Mouse (Mus musculus) lung, adult 2 months (tissue): Measurements from ENCODE around the gene Med9. TPM values are rescaled to one million over a fixed set of nuclear protein-coding genes. Genes with fewer than 3 reads are reported as not detected.
A peak's percentile ranks its signal among the peaks of the same experiment; 100 is the strongest.

Source experiments
- DNase-seq: peaks from one replicate; pipeline ENCODE4 v3.0.0; 2022
- H3K4me1 ChIP-seq: fragments of 200-500 bp; 2 replicates; pipeline ENCODE4 v1.6.1; 2011; ENCODE audit warnings: low read length; ENCODE audit not compliant: control insufficient read depth, insufficient read depth
- H3K4me3 ChIP-seq: fragments of 200-500 bp; replicated peaks from 2 replicates; pipeline ENCODE3; 2011; ENCODE audit warnings: low read depth, mild to moderate bottlenecking, control low read depth, low read length; ENCODE audit errors: extremely low read depth
- CTCF ChIP-seq: fragments of 200-500 bp; IDR thresholded peaks from 2 replicates; pipeline ENCODE4 v1.5.1; 2011; ENCODE audit warnings: mild to moderate bottlenecking, low read length, control low read depth; ENCODE audit not compliant: insufficient read depth
- POLR2A ChIP-seq: fragments of 200-500 bp; IDR thresholded peaks from 2 replicates; pipeline ENCODE4 v1.6.1; 2011; ENCODE audit warnings: low read depth, mild to moderate bottlenecking, control low read depth, low read length, borderline replicate concordance; ENCODE audit errors: extremely low read depth
- WGBS: fragments of 180-500 bp; shearing (Covaris S2); methylation state at CpG from one replicate; pipeline ENCODE4 v1.1.7; 2018; 5-methylcytosine and 5-hydroxymethylcytosine counted together
- polyA plus RNA-seq: library from polyadenylated mRNA; depleted of rRNA; stranded (reverse); fragments of >200 nt; gene quantifications from 2 replicates; pipeline ENCODE4 v1.2.3, GENCODE M21; 2012; rRNA removed

The Med9 gene
- 21.2 and 21.5 TPM in 2 replicates for polyA plus RNA-seq

- 2% methylated on average over 43 of the region's 43 CpGs for WGBS
- Histone ChIP-seq H3K4me1 (peaks cover 7% of the 10 kb centered on the region; the same call in 1 of the 2 replicates), H3K4me3 (peak within 1 kb of the TSS; percentile 74)
- TF ChIP-seq CTCF (no peak), POLR2A (peak; percentile 51; the same call in 1 of the 2 replicates)
- DNase-seq = peak; percentile 94
Observed at GRCm38 (mm10) chr11:59947752-59948400, at the start of gene Med9. Gene Med9, plus strand, starts transcription at chr11:59948206.

GRCm38 (mm10) chr11:59899711-59900685 lies 48.0 kb upstream of the Med9 start:
- Histone ChIP-seq H3K4me3 (no peak overlapping the region), H3K4me1 (peaks cover 23% of the 10 kb centered on the region)
- no peak for TF ChIP-seq POLR2A
- no peak for TF ChIP-seq CTCF
- no peak for DNase-seq
- 28% methylated on average over 13 of the region's 13 CpGs for WGBS

- no peak for DNase-seq
- H3K4me3 ChIP-seq = no peak overlapping the region
- 83% methylated on average over 1 of the region's 1 CpGs for WGBS
- peaks cover 23% of the 10 kb centered on the region for H3K4me1 ChIP-seq
- TF ChIP-seq POLR2A (no peak), CTCF (no peak)
Observed at GRCm38 (mm10) chr11:59900995-59901394, 47.0 kb upstream of the Med9 start.

GRCm38 (mm10) chr11:59902045-59902726 lies 45.8 kb upstream of the Med9 start:
- Histone ChIP-seq H3K4me3 (no peak overlapping the region), H3K4me1 (peaks cover 23% of the 10 kb centered on the region)
- WGBS = 10% methylated on average over 8 of the region's 8 CpGs
- DNase-seq = peak; percentile 56
- TF ChIP-seq POLR2A = no peak
- TF ChIP-seq CTCF = no peak

- TF ChIP-seq CTCF = no peak
- TF ChIP-seq POLR2A = no peak
- WGBS = 86% methylated on average over 6 of the region's 6 CpGs
- DNase-seq = no peak
- H3K4me1 ChIP-seq = peaks cover 9% of the 10 kb centered on the region
- H3K4me3 ChIP-seq = no peak overlapping the region
Observed at GRCm38 (mm10) chr11:59906521-59907123, 41.4 kb upstream of the Med9 start.

GRCm38 (mm10) chr11:59908446-59908845 lies 39.6 kb upstream of the Med9 start:
- 32% methylated on average over 3 of the region's 3 CpGs for WGBS

GRCm38 (mm10) chr11:59910586-59910985 lies 37.4 kb upstream of the Med9 start:
- no peak for DNase-seq

More at GRCm38 (mm10) chr11:59908446-59908845, 39.6 kb upstream of the Med9 start:
- peak; percentile 40 for DNase-seq
- no peak for TF ChIP-seq CTCF
- TF ChIP-seq POLR2A = no peak
- no peak overlapping the region for H3K4me3 ChIP-seq
- no peaks in the 10 kb centered on the region; the same call in 1 of the 2 replicates for H3K4me1 ChIP-seq

GRCm38 (mm10) chr11:59911523-59911922 lies 36.5 kb upstream of the Med9 start:
- TF ChIP-seq CTCF (no peak), POLR2A (no peak)
- WGBS = 86% methylated on average over 1 of the region's 1 CpGs
- Histone ChIP-seq H3K4me3 (no peak overlapping the region), H3K4me1 (no peaks in the 10 kb centered on the region; the same call in 1 of the 2 replicates)
- no peak for DNase-seq

More at GRCm38 (mm10) chr11:59910586-59910985, 37.4 kb upstream of the Med9 start:
- H3K4me3 ChIP-seq = no peak overlapping the region
- TF ChIP-seq POLR2A (no peak), CTCF (no peak)
- H3K4me1 ChIP-seq = no peaks in the 10 kb centered on the region; the same call in 1 of the 2 replicates

- peaks cover 3% of the 10 kb centered on the region; the same call in 1 of the 2 replicates for H3K4me1 ChIP-seq
- H3K4me3 ChIP-seq = no peak overlapping the region
- DNase-seq = no peak
- WGBS = 84% methylated on average over 4 of the region's 4 CpGs
- no peak for TF ChIP-seq POLR2A
- no peak for TF ChIP-seq CTCF
Observed at GRCm38 (mm10) chr11:59913702-59914101, 34.3 kb upstream of the Med9 start.
